Mouse (Mus musculus) kidney, adult 9 months (tissue): ENCODE data around the gene 1700029J07Rik.
A peak's percentile ranks its signal among the peaks of the same experiment; 100 is the strongest.

Experiments used
- DNase-seq: peaks from one replicate; pipeline ENCODE4 v3.0.0; 2022

The 1700029J07Rik gene

GRCm38 (mm10) chr8:45975126-45975836 is at the start of gene 1700029J07Rik, which contains the start of gene Ufsp2:
1700029J07Rik (minus strand) TSS chr8:45975252.
Ufsp2 (plus strand) TSS chr8:45975528.
- peak; percentile 99 for DNase-seq

GRCm38 (mm10) chr8:46024392-46024791 is 49.3 kb upstream of the 1700029J07Rik start:
- DNase-seq = no peak

- DNase-seq = no peak
Measured at GRCm38 (mm10) chr8:46022758-46023157, 47.7 kb upstream of the 1700029J07Rik start.

GRCm38 (mm10) chr8:46022203-46022602 is 47.2 kb upstream of the 1700029J07Rik start:
- DNase-seq = no peak

GRCm38 (mm10) chr8:46010746-46011680 is 36.0 kb upstream of the 1700029J07Rik start:
- peak; percentile 43 for DNase-seq

- peak; percentile 27 for DNase-seq
Measured at GRCm38 (mm10) chr8:46010306-46010705, 35.3 kb upstream of the 1700029J07Rik start.

GRCm38 (mm10) chr8:46007050-46007672 is 32.1 kb upstream of the 1700029J07Rik start:
- no peak for DNase-seq

GRCm38 (mm10) chr8:46005596-46005995 is 30.5 kb upstream of the 1700029J07Rik start, which contains the start of gene Ankrd37:
Ankrd37 (minus strand) TSS chr8:46005707.
- no peak for DNase-seq

GRCm38 (mm10) chr8:45999784-46000705 is 25.0 kb upstream of the 1700029J07Rik start:
- DNase-seq = peak; percentile 99

GRCm38 (mm10) chr8:45999138-45999783 is 24.2 kb upstream of the 1700029J07Rik start, which contains the start of gene Lrp2bp:
Lrp2bp (plus strand) TSS chr8:45999303.
- DNase-seq = peak; percentile 50

- DNase-seq = no peak
Measured at GRCm38 (mm10) chr8:45998228-45998627, 23.2 kb upstream of the 1700029J07Rik start.

- DNase-seq = no peak
Measured at GRCm38 (mm10) chr8:45995576-45995975, 20.5 kb upstream of the 1700029J07Rik start.

GRCm38 (mm10) chr8:45994111-45994510 is 19.1 kb upstream of the 1700029J07Rik start:
- no peak for DNase-seq

- DNase-seq = no peak
Measured at GRCm38 (mm10) chr8:45990631-45991310, 15.7 kb upstream of the 1700029J07Rik start.

GRCm38 (mm10) chr8:45988189-45988588 is 13.1 kb upstream of the 1700029J07Rik start:
- no peak for DNase-seq

- no peak for DNase-seq
Measured at GRCm38 (mm10) chr8:45986665-45987064, 11.6 kb upstream of the 1700029J07Rik start.

GRCm38 (mm10) chr8:45975837-45976468 is 901 bp upstream of the 1700029J07Rik start:
- no peak for DNase-seq

GRCm38 (mm10) chr8:45973988-45974505 is 1.0 kb downstream of the 1700029J07Rik start:
- no peak for DNase-seq

GRCm38 (mm10) chr8:45970894-45971293 is 4.2 kb downstream of the 1700029J07Rik start:
- no peak for DNase-seq

- DNase-seq = no peak
Measured at GRCm38 (mm10) chr8:45950622-45951021, 24.4 kb downstream of the 1700029J07Rik start.
